Mouse (Mus musculus): Measurements from ENCODE around the gene Prkcg. TPM values are rescaled to one million over a fixed set of nuclear protein-coding genes. Genes with fewer than 3 reads are reported as not detected.
A peak's percentile ranks its signal among the peaks of the same experiment; 100 is the strongest.

The Prkcg gene
- polyA plus RNA-seq, 1 experiment from 2014 or later, result 0.73 TPM

DNA sequence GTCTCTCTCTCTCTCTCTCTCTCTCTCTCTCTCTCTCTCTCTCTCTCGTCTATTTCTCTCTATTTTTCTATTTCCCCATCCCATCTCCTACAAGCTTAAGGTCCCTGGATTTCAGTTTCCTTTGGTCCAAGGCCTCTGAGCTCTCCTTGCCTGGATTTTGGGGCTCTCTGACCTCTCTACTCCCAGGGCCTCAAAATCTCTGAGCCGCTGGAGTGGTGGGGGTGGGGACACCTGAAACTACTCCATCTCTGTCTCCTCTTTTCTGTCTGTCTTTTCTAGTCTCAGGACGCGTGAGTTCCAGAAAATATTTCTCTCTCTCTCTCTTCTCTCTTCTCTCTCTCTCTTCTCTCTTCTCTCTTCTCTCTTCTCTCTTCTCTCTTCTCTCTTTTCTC lies 43.2 kb downstream of the Prkcg start:
- peak; percentile 18 for ATAC-seq (ENCODE audit: low FRiP score)
- H3K4me1 ChIP-seq, result peaks cover 34% of the 10 kb centered on the region
- peak overlapping the region; percentile 92 for H3K27ac ChIP-seq
- peak overlapping the region; percentile 73 for H3K4me2 ChIP-seq
- WGBS, result 0% methylated on average over 4 of the region's 4 CpGs
- peak overlapping the region; percentile 84 for H3K9ac ChIP-seq
- peaks cover 3% of the 10 kb centered on the region; the same call in 1 of the 2 replicates for H3K27me3 ChIP-seq
- H3K36me3 ChIP-seq (replicated peaks), result no peaks in the 10 kb centered on the region; the same call in 1 of the 2 replicates
- peak overlapping the region; percentile 70 for H3K4me3 ChIP-seq (replicated peaks)
- H3K9me3 ChIP-seq, result no peaks in the 10 kb centered on the region

GRCm38 (mm10) chr7:3332619-3333521 lies 43.9 kb downstream of the Prkcg start, which contains the start of gene Cacng7:
Gene Cacng7, plus strand, starts transcription at chr7:3332955.
- Histone ChIP-seq H3K36me3 (replicated peaks) (peaks cover 4% of the 10 kb centered on the region; the same call in 1 of the 2 replicates), H3K4me2 (peak within 1 kb of the TSS; percentile 73), H3K9me3 (no peaks in the 10 kb centered on the region), H3K27ac (peak within 1 kb of the TSS; percentile 92), H3K4me3 (replicated peaks) (peak within 1 kb of the TSS; percentile 70), H3K4me1 (peaks cover 34% of the 10 kb centered on the region), H3K27me3 (peaks cover 3% of the 10 kb centered on the region; the same call in 1 of the 2 replicates), H3K9ac (peak within 1 kb of the TSS; percentile 84)
- ATAC-seq (ENCODE audit: low FRiP score), result peak; percentile 85
- WGBS, result 1% methylated on average over 63 of the region's 65 CpGs

DNA sequence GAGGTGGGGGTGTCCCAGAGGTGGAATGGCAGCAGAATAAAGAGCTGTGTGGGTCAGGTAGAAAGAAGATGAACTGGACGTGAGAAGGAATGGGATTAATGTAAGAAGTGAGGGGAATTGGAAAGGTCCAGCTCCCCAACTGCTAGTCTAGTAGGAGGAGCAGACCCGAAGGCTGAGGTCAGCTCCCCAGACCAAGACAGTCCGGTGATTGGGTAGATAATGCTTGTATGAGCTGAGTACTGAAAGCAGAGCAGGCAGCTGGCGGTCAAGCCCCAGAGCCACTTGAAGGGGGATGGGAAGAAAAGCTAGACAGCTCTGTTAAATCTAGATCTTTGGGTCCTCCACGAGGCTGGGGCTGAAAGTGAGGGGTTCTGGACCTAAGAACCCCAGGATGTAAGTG lies 44.6 kb downstream of the Prkcg start:
- Histone ChIP-seq H3K9me3 (no peaks in the 10 kb centered on the region), H3K4me2 (peak overlapping the region; percentile 73), H3K27ac (peak overlapping the region; percentile 92; the same call in 1 of the 2 replicates), H3K27me3 (peaks cover 3% of the 10 kb centered on the region; the same call in 1 of the 2 replicates), H3K4me3 (replicated peaks) (peak overlapping the region; percentile 70), H3K4me1 (peaks cover 34% of the 10 kb centered on the region), H3K36me3 (replicated peaks) (peaks cover 9% of the 10 kb centered on the region), H3K9ac (peak overlapping the region; percentile 84)
- WGBS, result 6% methylated on average over 5 of the region's 5 CpGs
- no peak for ATAC-seq (ENCODE audit: low FRiP score)

- ATAC-seq (ENCODE audit: low FRiP score), result no peak
- Histone ChIP-seq H3K9me3 (no peaks in the 10 kb centered on the region), H3K27ac (no peak overlapping the region), H3K27me3 (no peaks in the 10 kb centered on the region), H3K4me3 (replicated peaks) (no peak overlapping the region), H3K4me2 (no peak overlapping the region), H3K9ac (no peak overlapping the region), H3K4me1 (peaks cover 22% of the 10 kb centered on the region), H3K36me3 (replicated peaks) (peaks cover 32% of the 10 kb centered on the region)
- 61% methylated on average over 17 of the region's 17 CpGs for WGBS
Measured at GRCm38 (mm10) chr7:3336412-3336811, 47.4 kb downstream of the Prkcg start.

GRCm38 (mm10) chr7:3338286-3338935 lies 49.4 kb downstream of the Prkcg start:
- Histone ChIP-seq H3K27ac (no peak overlapping the region), H3K36me3 (replicated peaks) (peaks cover 47% of the 10 kb centered on the region), H3K9me3 (no peaks in the 10 kb centered on the region), H3K4me2 (no peak overlapping the region), H3K4me3 (replicated peaks) (no peak overlapping the region), H3K4me1 (peaks cover 20% of the 10 kb centered on the region), H3K9ac (no peak overlapping the region), H3K27me3 (no peaks in the 10 kb centered on the region)
- no peak for ATAC-seq (ENCODE audit: low FRiP score)
- WGBS, result 85% methylated on average over 11 of the region's 11 CpGs

- Histone ChIP-seq H3K9me3 (no peaks in the 10 kb centered on the region), H3K4me2 (no peak overlapping the region), H3K36me3 (replicated peaks) (peaks cover 52% of the 10 kb centered on the region), H3K4me1 (peaks cover 14% of the 10 kb centered on the region), H3K9ac (no peak overlapping the region), H3K27ac (no peak overlapping the region), H3K4me3 (replicated peaks) (no peak overlapping the region), H3K27me3 (no peaks in the 10 kb centered on the region)
- no peak for ATAC-seq (ENCODE audit: low FRiP score)
- 94% methylated on average over 11 of the region's 11 CpGs for WGBS
Measured at GRCm38 (mm10) chr7:3339010-3339409, 50.0 kb downstream of the Prkcg start.

DNA sequence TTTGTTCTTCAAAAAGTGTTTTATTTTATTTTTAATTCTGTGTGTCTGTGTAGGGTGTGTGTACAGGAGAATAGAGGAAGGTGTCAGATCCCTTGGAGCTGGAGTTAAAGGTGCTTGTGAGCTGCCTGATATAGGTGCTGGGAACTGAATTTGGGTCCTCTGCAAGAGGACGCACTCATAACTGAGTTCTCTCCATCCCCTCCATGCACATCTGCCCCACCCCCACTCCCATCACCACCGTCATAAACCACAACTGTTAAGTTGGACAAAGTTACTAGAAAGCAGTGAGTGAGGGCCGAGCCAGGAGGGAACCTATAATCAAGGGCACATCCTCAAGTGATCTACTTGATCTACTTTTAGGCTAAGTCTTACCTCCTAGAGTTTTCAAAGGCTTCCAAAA lies 54.9 kb downstream of the Prkcg start:
- no peak overlapping the region for H3K9ac ChIP-seq
- no peak overlapping the region for H3K27ac ChIP-seq
- H3K4me1 ChIP-seq, result no peaks in the 10 kb centered on the region
- no peak overlapping the region for H3K4me2 ChIP-seq
- H3K27me3 ChIP-seq, result no peaks in the 10 kb centered on the region
- no peak overlapping the region for H3K4me3 ChIP-seq (replicated peaks)
- peaks cover 80% of the 10 kb centered on the region for H3K36me3 ChIP-seq (replicated peaks)
- WGBS, result 91% methylated on average over 3 of the region's 3 CpGs
- no peak for ATAC-seq (ENCODE audit: low FRiP score)
- H3K9me3 ChIP-seq, result no peaks in the 10 kb centered on the region

DNA sequence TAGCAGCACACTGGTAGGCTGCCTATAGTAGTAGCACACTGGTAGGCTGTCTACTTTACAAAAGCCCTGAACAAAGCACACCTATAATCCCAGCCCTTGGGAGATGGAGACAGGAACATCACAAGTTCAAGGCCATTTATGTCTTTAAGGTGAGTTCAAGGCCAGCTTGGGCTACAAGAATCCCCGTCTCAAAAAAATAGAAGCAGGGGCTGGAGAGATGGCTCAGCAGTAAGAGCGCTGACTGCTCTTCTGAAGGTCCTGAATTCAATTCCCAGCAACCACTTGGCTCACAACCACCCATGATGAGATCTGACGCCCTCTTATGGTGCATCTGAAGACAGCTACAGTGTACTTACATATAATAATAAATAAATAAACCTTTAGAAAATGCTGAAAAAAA lies 56.3 kb downstream of the Prkcg start:
- Histone ChIP-seq H3K4me2 (no peak overlapping the region), H3K27ac (no peak overlapping the region), H3K27me3 (no peaks in the 10 kb centered on the region), H3K36me3 (replicated peaks) (peaks cover 85% of the 10 kb centered on the region), H3K9me3 (no peaks in the 10 kb centered on the region), H3K4me1 (no peaks in the 10 kb centered on the region), H3K9ac (no peak overlapping the region), H3K4me3 (replicated peaks) (no peak overlapping the region)
- 90% methylated on average over 3 of the region's 3 CpGs for WGBS
- ATAC-seq (ENCODE audit: low FRiP score), result no peak

DNA sequence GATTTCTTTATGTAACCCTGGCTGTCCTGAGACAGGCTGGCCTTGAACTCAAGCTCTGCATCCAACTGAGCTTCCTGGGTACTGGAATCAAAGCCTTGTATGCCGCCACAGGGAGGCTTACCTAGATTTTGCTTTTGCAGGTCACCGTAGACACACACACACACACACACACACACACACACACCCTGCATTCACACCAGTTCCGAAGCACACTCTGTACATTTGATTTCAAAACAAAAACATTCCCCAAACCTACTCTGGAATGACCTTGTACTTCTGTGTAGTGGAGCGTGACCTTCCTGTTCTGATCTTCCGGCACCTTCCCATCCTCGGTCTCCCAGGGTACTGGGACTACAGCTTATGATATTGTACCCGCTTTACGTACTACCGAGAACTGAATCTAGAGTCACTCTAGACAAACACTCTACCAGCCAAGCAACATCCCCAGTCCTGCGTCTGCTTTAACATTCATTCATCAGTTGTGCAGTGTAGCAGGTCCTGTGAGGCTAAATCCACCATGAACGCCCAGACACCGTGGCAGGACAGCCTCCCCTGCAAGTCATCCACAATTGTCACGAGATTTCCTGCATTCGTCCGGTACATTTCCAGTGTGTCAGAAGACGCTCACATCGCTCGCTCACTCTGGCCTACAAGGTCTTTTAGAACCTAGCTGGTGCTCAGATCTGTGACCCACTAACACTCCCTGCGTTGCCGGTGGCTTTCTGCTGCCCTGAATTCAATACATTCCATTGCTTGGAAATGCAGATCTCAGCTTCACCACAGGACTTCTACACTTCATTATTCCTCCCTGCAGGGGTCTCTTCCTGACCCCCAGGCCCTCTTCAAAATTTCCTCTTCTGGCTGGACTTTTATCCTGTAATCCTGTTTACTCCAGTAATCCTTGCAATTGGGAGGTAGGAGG lies 58.6 kb downstream of the Prkcg start:
- Histone ChIP-seq H3K36me3 (replicated peaks) (peaks cover 87% of the 10 kb centered on the region), H3K27me3 (no peaks in the 10 kb centered on the region), H3K27ac (no peak overlapping the region), H3K4me1 (no peaks in the 10 kb centered on the region), H3K4me2 (no peak overlapping the region), H3K9me3 (no peaks in the 10 kb centered on the region), H3K4me3 (replicated peaks) (no peak overlapping the region), H3K9ac (no peak overlapping the region)
- WGBS, result 31% methylated on average over 20 of the region's 20 CpGs
- ATAC-seq (ENCODE audit: low FRiP score), result no peak

DNA sequence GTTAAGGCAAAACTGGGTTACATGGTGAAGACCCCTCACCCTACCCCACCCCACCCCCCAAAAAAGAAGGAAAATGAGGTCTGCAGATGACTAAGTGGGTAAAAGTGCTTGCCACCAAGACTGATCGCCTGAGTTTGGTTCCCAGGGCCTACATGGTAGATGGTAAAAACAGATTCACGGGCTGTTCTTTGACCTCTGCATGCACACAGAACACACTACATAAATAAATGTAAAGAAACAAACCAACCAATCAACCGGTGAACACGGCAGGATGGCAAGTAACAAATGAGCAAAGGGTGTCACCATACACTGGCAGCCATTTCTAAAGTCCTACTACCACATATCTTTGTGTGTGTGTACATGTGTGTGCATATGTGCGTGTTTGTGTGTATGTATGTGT lies 59.3 kb downstream of the Prkcg start:
- no peak for ATAC-seq (ENCODE audit: low FRiP score)
- Histone ChIP-seq H3K4me1 (no peaks in the 10 kb centered on the region), H3K4me2 (no peak overlapping the region), H3K4me3 (replicated peaks) (no peak overlapping the region), H3K27ac (no peak overlapping the region), H3K9ac (no peak overlapping the region), H3K27me3 (no peaks in the 10 kb centered on the region), H3K9me3 (no peaks in the 10 kb centered on the region), H3K36me3 (replicated peaks) (peaks cover 87% of the 10 kb centered on the region)
- 55% methylated on average over 5 of the region's 5 CpGs for WGBS

DNA sequence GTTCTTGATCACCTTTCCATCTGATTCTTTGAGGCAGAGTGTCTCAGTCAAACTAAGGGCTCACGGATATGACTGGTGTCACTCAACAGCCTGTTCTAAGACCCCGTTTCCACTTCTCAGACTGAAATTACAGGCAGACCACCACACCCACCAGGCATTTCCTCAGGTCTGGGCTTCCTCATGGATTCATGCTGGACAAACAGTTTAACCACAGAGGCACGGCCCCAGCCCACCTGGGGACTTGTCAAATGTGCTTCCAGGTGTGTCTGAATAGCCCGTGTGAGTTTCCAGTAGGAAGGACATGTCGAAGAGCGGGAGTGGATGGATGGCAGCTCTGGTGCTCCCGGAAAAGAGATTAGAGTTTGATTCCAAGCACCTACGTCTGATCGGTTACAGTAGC lies 60.8 kb downstream of the Prkcg start:
- no peak overlapping the region for H3K9ac ChIP-seq
- ATAC-seq (ENCODE audit: low FRiP score), result no peak
- no peak overlapping the region for H3K4me3 ChIP-seq (replicated peaks)
- no peaks in the 10 kb centered on the region for H3K27me3 ChIP-seq
- peaks cover 79% of the 10 kb centered on the region for H3K36me3 ChIP-seq (replicated peaks)
- no peaks in the 10 kb centered on the region for H3K9me3 ChIP-seq
- 91% methylated on average over 9 of the region's 9 CpGs for WGBS
- no peaks in the 10 kb centered on the region for H3K4me1 ChIP-seq
- H3K27ac ChIP-seq, result no peak overlapping the region
- H3K4me2 ChIP-seq, result no peak overlapping the region

DNA sequence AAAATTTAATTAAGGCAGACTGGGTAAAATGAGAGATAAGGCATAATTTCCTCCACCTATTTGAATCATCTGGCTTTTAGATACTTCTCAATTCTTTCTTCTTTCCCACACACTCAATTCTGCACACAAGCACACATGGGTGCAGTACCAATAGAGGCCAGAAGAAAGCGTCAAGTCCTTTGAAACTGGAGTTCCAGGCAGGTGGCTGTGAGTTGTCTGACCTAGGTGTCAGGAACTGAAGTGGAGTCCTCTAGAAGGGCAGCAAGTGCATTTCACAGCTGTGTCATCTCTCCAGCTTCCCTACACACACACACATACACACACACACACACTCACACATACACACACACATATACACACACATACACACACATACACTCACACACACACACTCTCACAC lies 62.6 kb downstream of the Prkcg start:
- Histone ChIP-seq H3K36me3 (replicated peaks) (peaks cover 77% of the 10 kb centered on the region), H3K9me3 (no peaks in the 10 kb centered on the region)
- WGBS, result 88% methylated on average over 1 of the region's 1 CpGs

More for the DNA sequence above, 62.6 kb downstream of the Prkcg start:
- Histone ChIP-seq H3K4me3 (replicated peaks) (no peak overlapping the region), H3K27me3 (no peaks in the 10 kb centered on the region), H3K9ac (no peak overlapping the region), H3K27ac (no peak overlapping the region), H3K4me2 (no peak overlapping the region), H3K4me1 (no peaks in the 10 kb centered on the region)
- no peak for ATAC-seq (ENCODE audit: low FRiP score)

Measured in forebrain, embryonic 12.5 days (tissue).